7 mouse cellular contexts compared by ENCODE assay signal in genomic region chr5:32134051-32134732, GRCm38 (mm10). TPM values are rescaled to one million over a fixed set of nuclear protein-coding genes. Genes with fewer than 3 reads are reported as not detected.
DNase-seq lines count a peak whose midpoint lies in the region; ATAC-seq and TF ChIP-seq lines count a peak whose summit lies in the region.

No protein-coding gene starts in this region.

- no peak for ATAC-seq in embryonic facial prominence, embryonic 13.5 days (ENCODE audit: insufficient number of reproducible peaks, insufficient read depth, low FRiP score, low TSS enrichment, low read depth)
- ATAC-seq in midbrain, embryonic 14.5 days (ENCODE audit: low FRiP score, low TSS enrichment) = no peak
- no peak for ATAC-seq in granulocyte monocyte progenitor cell, adult 5-6 weeks (replicated peaks; ENCODE audit: poor library complexity, severe bottlenecking)

- H3K4me1 ChIP-seq in ES-Bruce4 (ENCODE audit: control insufficient read depth, insufficient read depth, low read length) = no peaks in the 10 kb centered on the region
- H3K4me1 ChIP-seq in embryonic facial prominence, embryonic 13.5 days = peaks cover 42% of the 10 kb centered on the region
- peaks cover 57% of the 10 kb centered on the region for H3K4me1 ChIP-seq in limb, embryonic 10.5 days
- H3K4me1 ChIP-seq in midbrain, embryonic 14.5 days (ENCODE audit: control insufficient read depth, insufficient read depth, low read length) = peaks cover 10% of the 10 kb centered on the region; the same call in 1 of the 2 replicates

- TF ChIP-seq CTCF in C2C12 (IDR thresholded peaks at IDR 0.05; ENCODE audit: control insufficient read depth, insufficient read depth, insufficient read length) (no peak), ES-Bruce4 (IDR thresholded peaks at IDR 0.05; ENCODE audit: low read depth, low read length) (no peak)

- H3ac ChIP-seq in C2C12 (ENCODE audit: control insufficient read depth, insufficient read length, low read depth) = peak overlapping the region; percentile 70

- no peak for TF ChIP-seq POLR2A in ES-Bruce4 (IDR thresholded peaks at IDR 0.05; ENCODE audit: insufficient read depth, low read length)

- H3K4me3 ChIP-seq in C2C12 (ENCODE audit: insufficient read depth, poor library complexity, severe bottlenecking) (peak overlapping the region; percentile 38), ES-Bruce4 (ENCODE audit: low read depth, low read length) (no peak overlapping the region)
- H3K4me3 ChIP-seq in embryonic facial prominence, embryonic 13.5 days = peak overlapping the region; percentile 77
- peak overlapping the region; percentile 69 for H3K4me3 ChIP-seq in limb, embryonic 10.5 days
- H3K4me3 ChIP-seq in midbrain, embryonic 14.5 days (replicated peaks; ENCODE audit: low read depth, low read length) = peak overlapping the region; percentile 57

- H3K9me3 ChIP-seq in ES-Bruce4 (replicated peaks; ENCODE audit: control insufficient read depth, insufficient read depth, low read length, poor library complexity, severe bottlenecking) = no peaks in the 10 kb centered on the region
- H3K9me3 ChIP-seq in embryonic facial prominence, embryonic 13.5 days = no peaks in the 10 kb centered on the region
- no peaks in the 10 kb centered on the region for H3K9me3 ChIP-seq in limb, embryonic 10.5 days (replicated peaks)
- no peaks in the 10 kb centered on the region for H3K9me3 ChIP-seq in midbrain, embryonic 14.5 days (ENCODE audit: control insufficient read depth, low read length)

- H3K79me2 ChIP-seq in C2C12 (ENCODE audit: control insufficient read depth, insufficient read depth) = peaks cover 32% of the 10 kb centered on the region

- no peak for TF ChIP-seq EP300 in ES-Bruce4 (IDR thresholded peaks at IDR 0.05; ENCODE audit: insufficient read depth, low read depth, low read length)

- peaks cover 6% of the 10 kb centered on the region for H3K36me3 ChIP-seq in C2C12 (ENCODE audit: control insufficient read depth, insufficient read depth)
- no peaks in the 10 kb centered on the region for H3K36me3 ChIP-seq in ES-Bruce4 (ENCODE audit: control insufficient read depth, insufficient read depth, low read length, poor library complexity, severe bottlenecking)
- H3K36me3 ChIP-seq in embryonic facial prominence, embryonic 13.5 days = no peaks in the 10 kb centered on the region
- no peaks in the 10 kb centered on the region for H3K36me3 ChIP-seq in limb, embryonic 10.5 days
- H3K36me3 ChIP-seq in midbrain, embryonic 14.5 days (ENCODE audit: control insufficient read depth, insufficient read depth, low read length) = no peaks in the 10 kb centered on the region

- WGBS in embryonic facial prominence, embryonic 13.5 days = 4% methylated on average over 21 of the region's 21 CpGs
- 3% methylated on average over 21 of the region's 21 CpGs for WGBS in limb, embryonic 10.5 days
- WGBS in midbrain, embryonic 14.5 days = 3% methylated on average over 21 of the region's 21 CpGs

- H3K27me3 ChIP-seq in C2C12 (ENCODE audit: control insufficient read depth, insufficient read depth, insufficient read length) (no peaks in the 10 kb centered on the region), ES-Bruce4 (ENCODE audit: control insufficient read depth, insufficient read depth, low read length, poor library complexity, severe bottlenecking) (peaks cover 4% of the 10 kb centered on the region; the same call in 1 of the 2 replicates)
- H3K27me3 ChIP-seq in embryonic facial prominence, embryonic 13.5 days = peaks cover 12% of the 10 kb centered on the region; the same call in 1 of the 2 replicates
- peaks cover 68% of the 10 kb centered on the region for H3K27me3 ChIP-seq in limb, embryonic 10.5 days (ENCODE audit: low read depth, poor library complexity, severe bottlenecking)
- peaks cover 66% of the 10 kb centered on the region for H3K27me3 ChIP-seq in midbrain, embryonic 14.5 days (ENCODE audit: control insufficient read depth, insufficient read depth, low read length)

- peaks cover 29% of the 10 kb centered on the region for H3K79me3 ChIP-seq in C2C12 (ENCODE audit: low read depth)

- intact Hi-C loops in heart, postnatal 36 days (cut with DNase I) = no loop called here

- peak overlapping the region; percentile 74 for H3K9ac ChIP-seq in ES-Bruce4 (ENCODE audit: low read depth, poor library complexity, severe bottlenecking)
- peak overlapping the region; percentile 76 for H3K9ac ChIP-seq in embryonic facial prominence, embryonic 13.5 days
- no peak overlapping the region; the same call in 1 of the 2 replicates for H3K9ac ChIP-seq in midbrain, embryonic 14.5 days (replicated peaks; ENCODE audit: low read length)

- peak; percentile 47 to 59 for DNase-seq in heart, postnatal 36 days
- DNase-seq in limb, embryonic 10.5 days (ENCODE audit: low spot score) = peak; percentile 38
- peak; percentile 14 for DNase-seq in midbrain, embryonic 14.5 days

- H3K4me2 ChIP-seq in embryonic facial prominence, embryonic 13.5 days = peak overlapping the region; percentile 80
- H3K4me2 ChIP-seq in midbrain, embryonic 14.5 days (ENCODE audit: low read length) = peak overlapping the region; percentile 89

- no peak overlapping the region for H3K27ac ChIP-seq in ES-Bruce4 (ENCODE audit: insufficient read depth, low read length)
- H3K27ac ChIP-seq in embryonic facial prominence, embryonic 13.5 days = peak overlapping the region; percentile 98
- H3K27ac ChIP-seq in limb, embryonic 10.5 days = peak overlapping the region; percentile 82; the same call in 1 of the 2 replicates
- H3K27ac ChIP-seq in midbrain, embryonic 14.5 days (replicated peaks; ENCODE audit: low read depth, low read length) = no peak overlapping the region

TF ChIP-seq in C2C12, 6 proteins besides CTCF, POLR2A, EP300 and RAD21:
- TF ChIP-seq MYOD1 (IDR thresholded peaks at IDR 0.05; ENCODE audit: control insufficient read depth, insufficient read length, low read depth) (no peak), MYOG (IDR thresholded peaks at IDR 0.05; ENCODE audit: control insufficient read depth, extremely low read depth, insufficient read length) (no peak), MAX (IDR thresholded peaks at IDR 0.05) (no peak), USF1 (IDR thresholded peaks at IDR 0.05; ENCODE audit: low read depth) (no peak), FOSL1 (IDR thresholded peaks at IDR 0.05; ENCODE audit: insufficient read depth, low read length, poor library complexity, severe bottlenecking) (no peak), CEBPB (IDR thresholded peaks at IDR 0.05; ENCODE audit: low read depth) (no peak)
TF ChIP-seq in C2C12: peak in this region for 0.

RNA-seq across cellular contexts. Expression of gene Fosl2, which starts 1.4 kb away (rescaled TPM):
- polyA plus RNA-seq in C2C12 (2012; fragmentation: generic; extraction: Trizol) = 15.3 TPM
- 20.1 and 23.9 TPM in 2 replicates for polyA plus RNA-seq in ES-Bruce4 (2011; ENCODE audit: insufficient read depth, insufficient read length, low read depth, missing spikeins)
- 6.9 and 7.0 TPM in 2 replicates for polyA plus RNA-seq in embryonic facial prominence, embryonic 13.5 days (2015; fragmentation: Nextera tagmentation; extraction: Ambion mirVana)
- total RNA-seq in heart, postnatal 36 days (2021) = 10 to 100 TPM; 28.4 to 35.1 TPM
- polyA plus RNA-seq in limb, embryonic 10.5 days (2016; fragmentation: Nextera tagmentation; extraction: Ambion mirVana) = 0.48 and 0.63 TPM in 2 replicates
- polyA plus RNA-seq in midbrain, embryonic 14.5 days (2014; fragmentation: Nextera tagmentation; extraction: Ambion mirVana) = 0.28 and 0.36 TPM in 2 replicates
- total RNA-seq in granulocyte monocyte progenitor cell, adult 5-6 weeks (2014; fragmentation: Nextera tagmentation) = 23.4 and 24.7 TPM in 2 replicates
- total RNA-seq in granulocyte monocyte progenitor cell, adult 5-6 weeks (2017) = 9.1 and 11.2 TPM in 2 replicates

Comparison
In these comparisons a context has a peak if more than half of its experiments do, and no peak if none do; other contexts are left out.
1. H3K27ac ChIP-seq: peak in embryonic facial prominence, embryonic 13.5 days (single experiment) and limb, embryonic 10.5 days (single experiment); none in ES-Bruce4 (single experiment) and midbrain, embryonic 14.5 days (single experiment).
2. Peak in every context shown above with its lines, with median percentiles within 50 percentile points of each other: DNase-seq.